Mouse (Mus musculus) liver, adult 2 months (tissue): ENCODE data around the gene Vmn2r66. TPM values are rescaled to one million over a fixed set of nuclear protein-coding genes. Genes with fewer than 3 reads are reported as not detected.

Source experiments
- DNase-seq: peaks from one replicate; pipeline ENCODE4 v3.0.0-alpha.2; 2011; ENCODE audit warnings: low read depth, low spot score; ENCODE audit errors: extremely low read depth
- H3K27ac ChIP-seq: fragments of 200-500 bp; replicated peaks from 2 replicates; pipeline ENCODE4 v1.5.1; 2012; ENCODE audit warnings: low read depth, mild to moderate bottlenecking, control low read depth, inconsistent platforms, low read length; ENCODE audit not compliant: insufficient read depth
- H3K27me3 ChIP-seq: fragments of 200-500 bp; 2 replicates; pipeline ENCODE4 v1.6.1; 2012; ENCODE audit warnings: mild to moderate bottlenecking, moderate library complexity, low read length, inconsistent platforms; ENCODE audit not compliant: control insufficient read depth, insufficient read depth
- H3K36me3 ChIP-seq: fragments of 200-500 bp; 2 replicates; pipeline ENCODE4 v1.6.1; 2012; ENCODE audit warnings: low read length, inconsistent platforms; ENCODE audit not compliant: control insufficient read depth, insufficient read depth
- H3K4me1 ChIP-seq: fragments of 200-500 bp; 2 replicates; pipeline ENCODE4 v1.6.1; 2011; ENCODE audit warnings: low read length; ENCODE audit not compliant: control insufficient read depth, insufficient read depth
- H3K4me3 ChIP-seq: fragments of 200-500 bp; 2 replicates; pipeline ENCODE4 v1.5.1; 2011; ENCODE audit warnings: low read depth, mild to moderate bottlenecking, control low read depth, low read length, moderate library complexity; ENCODE audit not compliant: insufficient read depth
- H3K79me2 ChIP-seq: fragments of 200-500 bp; 2 replicates; pipeline ENCODE4 v1.6.1; 2012; ENCODE audit warnings: inconsistent platforms, mild to moderate bottlenecking, low read length, moderate library complexity; ENCODE audit not compliant: control insufficient read depth, insufficient read depth
- H3K9ac ChIP-seq: fragments of 200-500 bp; 2 replicates; pipeline ENCODE4 v1.6.1; 2012; ENCODE audit warnings: low read depth, mild to moderate bottlenecking, control low read depth, inconsistent platforms, low read length
- CTCF ChIP-seq: fragments of 200-500 bp; IDR thresholded peaks from 2 replicates; pipeline ENCODE4 v1.5.1; 2011; ENCODE audit warnings: low read depth, low read length, control low read depth
- POLR2A ChIP-seq: fragments of 200-500 bp; IDR thresholded peaks from 2 replicates; pipeline ENCODE4 v1.6.1; 2011; ENCODE audit warnings: low read length, control low read depth; ENCODE audit not compliant: insufficient read depth; ENCODE audit errors: extremely low read depth
- WGBS: fragments of 180-500 bp; shearing (Covaris S2); methylation state at CpG from one replicate; pipeline ENCODE4 v1.1.7; 2018; 5-methylcytosine and 5-hydroxymethylcytosine counted together
- polyA plus RNA-seq: library from polyadenylated mRNA; depleted of rRNA; stranded (reverse); fragments of >200 nt; gene quantifications from 2 replicates; pipeline ENCODE4 v1.2.3, GENCODE M21; 2012; rRNA removed
- total RNA-seq: library from RNA; depleted of rRNA; stranded (reverse); fragments of >200 nt; gene quantifications from 2 replicates; pipeline ENCODE4 v1.2.3, GENCODE M21; 2014; rRNA removed

Gene Vmn2r66
- total RNA-seq (not detected in 2 replicates), polyA plus RNA-seq (not detected in 2 replicates)

DNA sequence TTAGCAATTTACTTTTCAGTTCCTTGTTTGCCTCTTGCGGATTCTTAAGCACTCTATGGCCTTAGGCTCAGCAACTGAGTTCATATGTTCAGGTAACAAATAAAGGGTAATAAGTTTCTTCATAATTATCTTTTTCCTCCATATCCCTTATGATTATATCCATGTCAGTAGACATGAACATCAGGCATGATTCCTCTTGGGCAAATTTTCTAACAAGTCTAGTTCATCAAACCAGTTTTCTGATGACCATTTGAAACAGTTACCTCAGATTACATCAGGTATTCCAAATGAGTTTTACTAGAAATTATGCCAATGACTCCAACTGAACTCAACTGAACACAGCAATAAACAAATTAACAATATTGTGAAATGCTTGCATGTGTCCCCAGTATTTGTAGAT, at the start of gene Vmn2r66:
Gene Vmn2r66, minus strand, starts transcription at position 101 of the 400 bp plus-strand sequence.
- Histone ChIP-seq H3K27ac (no peak within 1 kb of the TSS), H3K4me1 (no peaks in the 10 kb centered on the region), H3K27me3 (no peaks in the 10 kb centered on the region), H3K4me3 (no peak within 1 kb of the TSS), H3K79me2 (no peaks in the 10 kb centered on the region), H3K9ac (no peak within 1 kb of the TSS), H3K36me3 (no peaks in the 10 kb centered on the region)
- DNase-seq = no peak
- 82% methylated on average over 1 of the region's 1 CpGs for WGBS
- TF ChIP-seq POLR2A (no peak), CTCF (no peak)

DNA sequence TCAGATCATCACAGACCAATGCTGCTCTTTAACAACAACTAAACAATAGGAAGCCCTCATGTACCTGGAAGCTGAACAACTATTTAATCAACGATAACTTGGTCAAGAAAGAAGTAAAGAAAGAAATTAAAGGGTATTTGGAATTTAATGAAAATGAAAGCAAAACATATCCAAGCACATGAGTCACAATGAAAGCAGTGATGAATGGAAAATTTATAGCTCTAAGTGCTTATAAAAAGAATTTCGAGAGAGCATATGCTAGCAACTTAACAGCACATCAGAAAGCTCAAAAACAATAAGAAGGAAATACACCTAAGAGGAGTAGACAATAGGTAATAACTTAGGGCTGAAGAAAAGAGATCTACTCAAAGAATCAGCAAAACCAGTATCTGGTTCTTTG, 15.4 kb downstream of the Vmn2r66 start:
- Histone ChIP-seq H3K27ac (no peak overlapping the region), H3K36me3 (no peaks in the 10 kb centered on the region), H3K4me3 (no peak overlapping the region), H3K9ac (no peak overlapping the region), H3K4me1 (no peaks in the 10 kb centered on the region), H3K27me3 (no peaks in the 10 kb centered on the region), H3K79me2 (no peaks in the 10 kb centered on the region)
- no peak for DNase-seq
- TF ChIP-seq CTCF = no peak
- no peak for TF ChIP-seq POLR2A
- 49% methylated on average over 2 of the region's 2 CpGs for WGBS

DNA sequence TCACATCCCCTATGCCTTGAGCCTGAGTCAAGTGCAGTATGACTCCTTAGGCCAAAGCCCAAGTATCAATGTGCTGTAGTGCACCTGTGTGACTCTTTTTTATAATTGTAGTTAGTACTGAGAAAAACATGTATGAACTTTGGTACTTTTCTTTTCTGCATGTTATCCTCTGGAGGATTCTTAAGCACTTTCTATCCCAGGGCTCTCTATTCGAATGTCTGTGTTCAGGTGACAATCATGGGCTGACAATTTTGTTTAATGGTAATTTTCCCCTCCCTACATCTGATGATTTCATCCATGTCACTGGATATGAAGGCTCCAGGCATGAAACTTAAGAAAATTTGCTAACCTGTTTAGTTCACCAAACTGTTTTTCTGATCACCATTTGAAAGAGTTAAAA, 48.1 kb downstream of the Vmn2r66 start, which contains the start of gene Vmn2r65:
Gene Vmn2r65, minus strand, starts transcription at position 101 of the 400 bp plus-strand sequence.
- no peak for DNase-seq
- H3K4me1 ChIP-seq = no peaks in the 10 kb centered on the region
- WGBS = 28% methylated on average over 1 of the region's 1 CpGs
- no peaks in the 10 kb centered on the region for H3K79me2 ChIP-seq
- no peak within 1 kb of the TSS for H3K27ac ChIP-seq
- no peaks in the 10 kb centered on the region for H3K27me3 ChIP-seq
- TF ChIP-seq CTCF (no peak), POLR2A (no peak)
- H3K36me3 ChIP-seq = no peaks in the 10 kb centered on the region
- H3K4me3 ChIP-seq = no peak within 1 kb of the TSS
- no peak within 1 kb of the TSS for H3K9ac ChIP-seq

Other genes with a start within 250 kb of the Vmn2r66 start
- not detected in 2 replicates for gene Olfr291, start 158.7 kb downstream of the Vmn2r66 start, total RNA-seq
- gene Olfr291, start 158.7 kb downstream of the Vmn2r66 start, polyA plus RNA-seq = not detected in 2 replicates
- gene Vmn2r65, start 48.2 kb downstream of the Vmn2r66 start, total RNA-seq = not detected in 2 replicates
- gene Vmn2r65, start 48.2 kb downstream of the Vmn2r66 start, polyA plus RNA-seq = not detected in 2 replicates
- not detected in 2 replicates for gene Vmn2r67, start 143.7 kb upstream of the Vmn2r66 start, total RNA-seq
- gene Vmn2r67, start 143.7 kb upstream of the Vmn2r66 start, polyA plus RNA-seq = not detected in 2 replicates
- not detected in 2 replicates for gene Vmn2r68, start 225.5 kb upstream of the Vmn2r66 start, total RNA-seq
- gene Vmn2r68, start 225.5 kb upstream of the Vmn2r66 start, polyA plus RNA-seq = not detected in 2 replicates